Mouse (Mus musculus) midbrain, postnatal 0 days (tissue): ENCODE results near the gene Prpf38a. TPM values are rescaled to one million over a fixed set of nuclear protein-coding genes. Genes with fewer than 3 reads are reported as not detected.

Source experiments
- ATAC-seq: fragments of 200-750 bp; cut with Nextera tagmentation; 2 replicates; pipeline ENCODE4 v1.8.0; 2017; ENCODE audit warnings: moderate number of reproducible peaks, mild to moderate bottlenecking, moderate TSS enrichment, moderate library complexity; ENCODE audit not compliant: low FRiP score
- DNase-seq: peaks from one replicate; pipeline ENCODE4 v3.0.0-alpha.2; 2015; ENCODE audit warnings: low spot score
- H3K27ac ChIP-seq: fragments of 300-500 bp; sonication (generic); 2 replicates; pipeline ENCODE4 v1.5.1; 2014; ENCODE audit warnings: low read depth, mild to moderate bottlenecking, low read length, mixed read lengths
- H3K27me3 ChIP-seq: fragments of 300-500 bp; sonication (generic); 2 replicates; pipeline ENCODE4 v1.6.1; 2014; ENCODE audit warnings: low read length, control low read depth, mixed read lengths; ENCODE audit not compliant: insufficient read depth
- H3K36me3 ChIP-seq: fragments of 300-500 bp; sonication (generic); 2 replicates; pipeline ENCODE4 v1.6.1; 2014; ENCODE audit warnings: low read length, control low read depth, mixed read lengths; ENCODE audit not compliant: insufficient read depth
- H3K4me1 ChIP-seq: fragments of 300-500 bp; sonication (generic); 2 replicates; pipeline ENCODE4 v1.6.1; 2014; ENCODE audit warnings: mild to moderate bottlenecking, control low read depth, antibody characterized with exemption, low read length, mixed read lengths; ENCODE audit not compliant: insufficient read depth
- H3K4me2 ChIP-seq: fragments of 300-500 bp; sonication (generic); 2 replicates; pipeline ENCODE4 v1.6.1; 2014; ENCODE audit warnings: low read depth, mild to moderate bottlenecking, low read length, mixed read lengths; ENCODE audit not compliant: poor library complexity, severe bottlenecking
- H3K4me3 ChIP-seq: fragments of 300-500 bp; sonication (generic); 2 replicates; pipeline ENCODE4 v1.5.1; 2014; ENCODE audit warnings: low read depth, mild to moderate bottlenecking, low read length, moderate library complexity
- H3K9ac ChIP-seq: fragments of 300-500 bp; sonication (generic); replicated peaks from 2 replicates; pipeline ENCODE4 v1.6.1; 2014; ENCODE audit warnings: mild to moderate bottlenecking, low read length, moderate library complexity, mixed read lengths; ENCODE audit not compliant: poor library complexity, severe bottlenecking
- H3K9me3 ChIP-seq: fragments of 300-500 bp; sonication (generic); 2 replicates; pipeline ENCODE4 v1.6.1; 2016; ENCODE audit warnings: low read length, control low read depth
- CTCF ChIP-seq: IDR thresholded peaks from 2 replicates; pipeline ENCODE4 v1.5.1; 2016; ENCODE audit warnings: antibody characterized with exemption, mild to moderate bottlenecking
- WGBS: fragments of 180-500 bp; shearing (Covaris S2); extraction: QIAGEN DNeasy Blood & Tissue Kit; methylation state at CpG from one replicate; pipeline ENCODE4 v1.1.7; 2014; 5-methylcytosine and 5-hydroxymethylcytosine counted together
- polyA plus RNA-seq: library from polyadenylated mRNA; unstranded; fragments of >200 nt; fragmentation: Nextera tagmentation; extraction: Ambion mirVana; gene quantifications from 2 replicates; pipeline ENCODE4 v1.2.1, GENCODE M21; 2015
- total RNA-seq: library from RNA; depleted of rRNA; stranded (reverse); fragments of >200 nt; gene quantifications from 2 replicates; pipeline ENCODE4 v1.2.3, GENCODE M21; 2014; rRNA removed

The Prpf38a gene
- total and polyA plus RNA-seq, 2 experiments from 2014 or later = 33.7 to 57.4 TPM

GRCm38 (mm10) chr4:108595785-108596184 lies 16.6 kb upstream of the Prpf38a start:
- no peaks in the 10 kb centered on the region for H3K4me1 ChIP-seq
- H3K4me3 ChIP-seq = no peak overlapping the region
- H3K27ac ChIP-seq = no peak overlapping the region
- H3K9ac ChIP-seq = no peak overlapping the region
- WGBS = 86% methylated on average over 1 of the region's 1 CpGs
- no peaks in the 10 kb centered on the region for H3K27me3 ChIP-seq
- no peak for DNase-seq
- ATAC-seq = no peak
- no peak for TF ChIP-seq CTCF
- H3K4me2 ChIP-seq = no peak overlapping the region
- no peaks in the 10 kb centered on the region; the same call in 1 of the 2 replicates for H3K36me3 ChIP-seq
- H3K9me3 ChIP-seq = no peaks in the 10 kb centered on the region

DNA sequence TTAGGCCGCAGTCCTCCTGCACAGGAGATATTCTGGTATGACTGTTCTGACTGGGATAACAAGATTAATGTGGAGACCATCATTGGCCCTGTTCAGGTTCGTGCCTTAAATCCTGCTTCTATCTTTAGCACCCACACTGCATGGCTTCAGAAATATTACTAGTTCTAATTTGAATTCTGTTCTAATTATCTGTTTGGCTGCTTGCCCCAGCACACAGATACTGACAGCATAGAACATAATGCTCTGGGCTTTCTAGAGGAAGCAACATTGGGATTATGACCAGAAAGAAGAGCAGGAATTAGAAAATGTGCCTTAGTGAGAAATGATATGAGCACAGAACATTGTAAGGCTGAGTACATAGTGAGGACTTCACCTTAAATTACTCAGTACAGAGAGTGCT lies 14.2 kb upstream of the Prpf38a start:
- DNase-seq = no peak
- TF ChIP-seq CTCF = no peak
- no peaks in the 10 kb centered on the region for H3K4me1 ChIP-seq
- no peaks in the 10 kb centered on the region for H3K9me3 ChIP-seq
- no peak overlapping the region for H3K9ac ChIP-seq
- no peak overlapping the region for H3K27ac ChIP-seq
- WGBS = 90% methylated on average over 2 of the region's 2 CpGs
- H3K4me3 ChIP-seq = no peak overlapping the region
- ATAC-seq = no peak
- no peaks in the 10 kb centered on the region for H3K27me3 ChIP-seq
- no peaks in the 10 kb centered on the region for H3K36me3 ChIP-seq
- H3K4me2 ChIP-seq = no peak overlapping the region

DNA sequence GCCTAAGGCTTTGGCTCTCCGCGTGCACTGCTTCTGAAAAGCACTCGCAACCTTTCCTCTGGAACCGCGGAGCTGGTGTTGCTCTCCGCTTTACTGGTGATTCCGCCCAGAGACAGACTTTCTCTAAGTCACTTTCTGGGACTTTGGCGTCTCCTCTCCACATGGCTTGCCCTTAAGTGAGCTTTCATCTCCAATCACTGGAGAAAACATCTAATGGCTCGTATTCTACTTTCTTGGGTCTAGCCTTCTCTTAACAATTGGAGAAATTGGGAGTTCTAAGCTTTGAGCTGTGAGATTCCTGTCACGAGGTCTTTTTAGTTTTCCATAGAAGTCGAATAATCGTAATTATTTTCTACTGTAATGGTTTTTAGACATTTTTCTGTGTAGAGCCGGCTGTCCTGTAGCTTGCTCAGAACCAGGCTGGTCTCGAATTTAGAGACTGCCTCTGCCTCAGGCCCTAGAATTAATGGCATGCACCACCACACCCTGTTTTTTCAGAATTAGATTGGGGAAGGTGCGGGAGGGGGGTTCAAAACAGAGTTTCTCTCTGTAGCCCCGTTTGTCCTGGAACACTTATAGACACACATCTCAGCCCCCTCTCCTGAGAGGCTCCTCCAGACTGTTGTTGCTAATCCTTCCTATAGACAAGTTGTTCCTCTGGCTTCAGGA lies 741 bp upstream of the Prpf38a start:
- Histone ChIP-seq H3K9me3 (no peaks in the 10 kb centered on the region), H3K4me2 (peak overlapping the region; percentile 80), H3K27me3 (no peaks in the 10 kb centered on the region), H3K27ac (no peak overlapping the region), H3K36me3 (peaks cover 3% of the 10 kb centered on the region; the same call in 1 of the 2 replicates), H3K4me3 (peak overlapping the region; percentile 83), H3K4me1 (peaks cover 3% of the 10 kb centered on the region; the same call in 1 of the 2 replicates), H3K9ac (peak overlapping the region; percentile 25; the same call in 1 of the 2 replicates)
- ATAC-seq = no peak; the same call in 1 of the 2 replicates
- DNase-seq = no peak
- 2% methylated on average over 16 of the region's 16 CpGs for WGBS
- no peak for TF ChIP-seq CTCF

DNA sequence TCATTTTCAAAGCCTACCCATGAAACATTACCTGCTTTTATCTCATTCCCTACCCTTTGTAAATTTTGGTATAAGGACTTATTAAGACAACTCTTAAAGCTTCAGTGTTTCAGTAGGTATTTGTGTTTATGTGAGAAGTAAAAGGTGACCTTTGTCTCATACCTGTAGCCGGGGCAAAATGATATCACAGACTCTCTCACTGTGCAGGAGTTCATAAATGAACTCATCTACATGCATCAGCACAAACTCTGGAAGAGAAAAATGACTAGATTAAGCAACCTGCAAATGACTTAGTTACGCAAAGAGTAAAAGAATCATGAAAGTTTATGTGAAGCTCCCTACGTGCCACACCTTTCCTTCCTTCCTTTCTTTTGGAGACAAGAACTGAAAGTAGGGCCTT lies 6.5 kb downstream of the Prpf38a start:
- DNase-seq (no peak), ATAC-seq (no peak)
- no peak for TF ChIP-seq CTCF
- WGBS = 98% methylated on average over 3 of the region's 3 CpGs
- Histone ChIP-seq H3K4me1 (0 out of 2 replicates have a peak, but pooled peaks cover 3% of the 10 kb centered on the region), H3K27me3 (no peaks in the 10 kb centered on the region), H3K9me3 (no peaks in the 10 kb centered on the region), H3K4me2 (no peak overlapping the region), H3K4me3 (no peak overlapping the region), H3K27ac (no peak overlapping the region), H3K9ac (no peak overlapping the region), H3K36me3 (peaks cover 35% of the 10 kb centered on the region)

DNA sequence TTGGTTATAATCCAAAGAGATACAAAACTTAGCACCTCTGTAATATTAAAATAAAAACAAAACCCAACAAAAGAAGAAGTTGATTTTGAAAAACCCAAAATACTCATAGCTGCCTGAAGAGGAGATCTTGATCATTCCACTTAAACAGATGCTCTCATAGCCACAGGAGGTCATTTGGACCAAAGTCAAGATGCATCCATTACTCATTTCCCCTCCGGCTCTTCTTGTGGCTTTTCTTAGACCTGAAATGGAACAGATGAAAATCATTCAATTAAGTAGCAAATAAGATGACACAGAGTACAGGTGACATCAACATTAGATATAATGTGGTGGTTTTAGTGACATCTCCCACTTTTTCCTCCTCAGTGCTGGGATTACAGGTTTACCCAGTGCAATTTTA lies 14.1 kb downstream of the Prpf38a start:
- no peak overlapping the region for H3K9ac ChIP-seq
- 91% methylated on average over 1 of the region's 1 CpGs for WGBS
- H3K4me2 ChIP-seq = no peak overlapping the region
- H3K36me3 ChIP-seq = peaks cover 47% of the 10 kb centered on the region
- H3K27me3 ChIP-seq = no peaks in the 10 kb centered on the region
- no peak overlapping the region for H3K27ac ChIP-seq
- no peak for TF ChIP-seq CTCF
- no peaks in the 10 kb centered on the region for H3K4me1 ChIP-seq
- no peak overlapping the region for H3K4me3 ChIP-seq
- no peaks in the 10 kb centered on the region for H3K9me3 ChIP-seq
- no peak for ATAC-seq
- no peak for DNase-seq

- ATAC-seq = no peak
- WGBS = 96% methylated on average over 2 of the region's 2 CpGs
- no peak overlapping the region for H3K4me2 ChIP-seq
- H3K27ac ChIP-seq = no peak overlapping the region
- peaks cover 6% of the 10 kb centered on the region for H3K36me3 ChIP-seq
- H3K27me3 ChIP-seq = no peaks in the 10 kb centered on the region
- H3K9ac ChIP-seq = no peak overlapping the region
- no peak overlapping the region for H3K4me3 ChIP-seq
- TF ChIP-seq CTCF = no peak
- H3K4me1 ChIP-seq = no peaks in the 10 kb centered on the region
- no peaks in the 10 kb centered on the region for H3K9me3 ChIP-seq
- no peak for DNase-seq
These were observed 39.4 kb downstream of the Prpf38a start for GRCm38 (mm10) chr4:108539701-108540100.

Other genes with a start within 250 kb of the Prpf38a start
- 0.49 and 5.5 TPM in 2 replicates for gene Shisal2a, start 196.0 kb downstream of the Prpf38a start, total RNA-seq
- gene Shisal2a, start 196.0 kb downstream of the Prpf38a start, polyA plus RNA-seq = 12.6 and 15.5 TPM in 2 replicates
- 27.7 and 52.2 TPM in 2 replicates for gene Gpx7, start 172.4 kb downstream of the Prpf38a start, total RNA-seq
- 35.1 and 37.5 TPM in 2 replicates for gene Gpx7, start 172.4 kb downstream of the Prpf38a start, polyA plus RNA-seq
- 52.2 and 96.4 TPM in 2 replicates for gene Tut4, start 119.9 kb downstream of the Prpf38a start, total RNA-seq
- gene Tut4, start 119.9 kb downstream of the Prpf38a start, polyA plus RNA-seq = 36.4 and 45.7 TPM in 2 replicates
- 0.14 and 0.27 TPM in 2 replicates for gene Orc1, start 87 bp upstream of the Prpf38a start, total RNA-seq
- gene Orc1, start 87 bp upstream of the Prpf38a start, polyA plus RNA-seq = 0.23 and 0.78 TPM in 2 replicates
- 36.1 and 45.5 TPM in 2 replicates for gene Cc2d1b, start 40.6 kb upstream of the Prpf38a start, total RNA-seq
- gene Cc2d1b, start 40.6 kb upstream of the Prpf38a start, polyA plus RNA-seq = 19.9 and 20.2 TPM in 2 replicates
- gene 3110021N24Rik, start 140.3 kb upstream of the Prpf38a start, total RNA-seq = 0.16 and 0.38 TPM in 2 replicates
- 1.1 and 2.5 TPM in 2 replicates for gene 3110021N24Rik, start 140.3 kb upstream of the Prpf38a start, polyA plus RNA-seq
- gene Zfyve9, start 201.5 kb upstream of the Prpf38a start, total RNA-seq = 29.9 and 36.0 TPM in 2 replicates
- 7.2 and 9.1 TPM in 2 replicates for gene Zfyve9, start 201.5 kb upstream of the Prpf38a start, polyA plus RNA-seq